Mouse (Mus musculus): ENCODE results near the gene Hist1h4i. TPM values are rescaled to one million over a fixed set of nuclear protein-coding genes. Genes with fewer than 3 reads are reported as not detected.
A peak's percentile ranks its signal among the peaks of the same experiment; 100 is the strongest.

Hist1h4i gene
- polyA plus RNA-seq, 1 experiment from 2014 or later: 14.5 TPM

- no peaks in the 10 kb centered on the region for H3K9me3 ChIP-seq (ENCODE audit: control insufficient read depth, low read length)
- 26% methylated on average over 8 of the region's 8 CpGs for WGBS
- ATAC-seq: no peak
These were observed 11.2 kb downstream of the Hist1h4i start for GRCm38 (mm10) chr13:22029928-22030327.

GRCm38 (mm10) chr13:22028673-22029460, 12.3 kb downstream of the Hist1h4i start:
- H3K4me1 ChIP-seq (replicated peaks; ENCODE audit: control insufficient read depth, insufficient read depth, low read length): peaks cover 7% of the 10 kb centered on the region
- H3K4me3 ChIP-seq (replicated peaks; ENCODE audit: low read length): peak overlapping the region; percentile 71
- H3K27me3 ChIP-seq (replicated peaks; ENCODE audit: control insufficient read depth, insufficient read depth, low read length): no peaks in the 10 kb centered on the region
- peak overlapping the region; percentile 79 for H3K4me2 ChIP-seq (ENCODE audit: low read length)
- H3K27ac ChIP-seq (ENCODE audit: low read length): peak overlapping the region; percentile 84
- under 1% methylated on average over 40 of the region's 40 CpGs for WGBS
- H3K9me3 ChIP-seq (ENCODE audit: control insufficient read depth, low read length): no peaks in the 10 kb centered on the region
- H3K9ac ChIP-seq (replicated peaks; ENCODE audit: low read depth, low read length): peak overlapping the region; percentile 76
- ATAC-seq: peak; percentile 74
- no peaks in the 10 kb centered on the region for H3K36me3 ChIP-seq (ENCODE audit: control insufficient read depth, insufficient read depth)

More at GRCm38 (mm10) chr13:22029928-22030327, 11.2 kb downstream of the Hist1h4i start:
- H3K9ac ChIP-seq (replicated peaks; ENCODE audit: low read depth, low read length): no peak overlapping the region
- H3K36me3 ChIP-seq (ENCODE audit: control insufficient read depth, insufficient read depth): no peaks in the 10 kb centered on the region
- no peak overlapping the region for H3K4me2 ChIP-seq (ENCODE audit: low read length)
- H3K27me3 ChIP-seq (replicated peaks; ENCODE audit: control insufficient read depth, insufficient read depth, low read length): no peaks in the 10 kb centered on the region
- no peak overlapping the region for H3K4me3 ChIP-seq (replicated peaks; ENCODE audit: low read length)
- H3K27ac ChIP-seq (ENCODE audit: low read length): no peak overlapping the region
- peaks cover 16% of the 10 kb centered on the region for H3K4me1 ChIP-seq (replicated peaks; ENCODE audit: control insufficient read depth, insufficient read depth, low read length)

- WGBS: 1% methylated on average over 35 of the region's 35 CpGs
- no peaks in the 10 kb centered on the region for H3K9me3 ChIP-seq (ENCODE audit: control insufficient read depth, low read length)
- peak overlapping the region; percentile 48 for H3K4me2 ChIP-seq (ENCODE audit: low read length)
- peak overlapping the region; percentile 47 for H3K4me3 ChIP-seq (replicated peaks; ENCODE audit: low read length)
- H3K9ac ChIP-seq (replicated peaks; ENCODE audit: low read depth, low read length): peak overlapping the region; percentile 41
- peak overlapping the region; percentile 24 for H3K27ac ChIP-seq (ENCODE audit: low read length)
- H3K27me3 ChIP-seq (replicated peaks; ENCODE audit: control insufficient read depth, insufficient read depth, low read length): 0 out of 2 replicates have a peak, but pooled peaks cover 2% of the 10 kb centered on the region
- ATAC-seq: peak; percentile 62
- H3K4me1 ChIP-seq (replicated peaks; ENCODE audit: control insufficient read depth, insufficient read depth, low read length): peaks cover 15% of the 10 kb centered on the region
- no peaks in the 10 kb centered on the region for H3K36me3 ChIP-seq (ENCODE audit: control insufficient read depth, insufficient read depth)
These were observed 14.8 kb downstream of the Hist1h4i start for GRCm38 (mm10) chr13:22026058-22027031.

GRCm38 (mm10) chr13:22022241-22022640, 18.9 kb downstream of the Hist1h4i start:
- Histone ChIP-seq H3K4me2 (ENCODE audit: low read length) (peak overlapping the region; percentile 50), H3K9ac (replicated peaks; ENCODE audit: low read depth, low read length) (no peak overlapping the region)

GRCm38 (mm10) chr13:22021581-22021980, 19.6 kb downstream of the Hist1h4i start:
- H3K36me3 ChIP-seq (ENCODE audit: control insufficient read depth, insufficient read depth): no peaks in the 10 kb centered on the region
- under 1% methylated on average over 11 of the region's 11 CpGs for WGBS
- H3K4me3 ChIP-seq (replicated peaks; ENCODE audit: low read length): peak overlapping the region; percentile 44
- no peak overlapping the region for H3K27ac ChIP-seq (ENCODE audit: low read length)
- peaks cover 22% of the 10 kb centered on the region for H3K4me1 ChIP-seq (replicated peaks; ENCODE audit: control insufficient read depth, insufficient read depth, low read length)
- peak overlapping the region; percentile 50 for H3K4me2 ChIP-seq (ENCODE audit: low read length)
- ATAC-seq: no peak
- no peak overlapping the region for H3K9ac ChIP-seq (replicated peaks; ENCODE audit: low read depth, low read length)
- H3K27me3 ChIP-seq (replicated peaks; ENCODE audit: control insufficient read depth, insufficient read depth, low read length): peaks cover 22% of the 10 kb centered on the region
- no peaks in the 10 kb centered on the region for H3K9me3 ChIP-seq (ENCODE audit: control insufficient read depth, low read length)

More at GRCm38 (mm10) chr13:22022241-22022640, 18.9 kb downstream of the Hist1h4i start:
- H3K27ac ChIP-seq (ENCODE audit: low read length): no peak overlapping the region
- H3K27me3 ChIP-seq (replicated peaks; ENCODE audit: control insufficient read depth, insufficient read depth, low read length): peaks cover 22% of the 10 kb centered on the region
- peaks cover 24% of the 10 kb centered on the region for H3K4me1 ChIP-seq (replicated peaks; ENCODE audit: control insufficient read depth, insufficient read depth, low read length)
- whole genome bisulfite sequencing: under 1% methylated on average over 9 of the region's 9 CpGs
- peak; percentile 71 for ATAC-seq
- no peaks in the 10 kb centered on the region for H3K9me3 ChIP-seq (ENCODE audit: control insufficient read depth, low read length)
- peak overlapping the region; percentile 44 for H3K4me3 ChIP-seq (replicated peaks; ENCODE audit: low read length)
- no peaks in the 10 kb centered on the region for H3K36me3 ChIP-seq (ENCODE audit: control insufficient read depth, insufficient read depth)

GRCm38 (mm10) chr13:22020901-22021339, 20.2 kb downstream of the Hist1h4i start:
- Histone ChIP-seq H3K4me2 (ENCODE audit: low read length) (peak overlapping the region; percentile 50), H3K9ac (replicated peaks; ENCODE audit: low read depth, low read length) (no peak overlapping the region), H3K27ac (ENCODE audit: low read length) (no peak overlapping the region), H3K4me3 (replicated peaks; ENCODE audit: low read length) (peak overlapping the region; percentile 44), H3K36me3 (ENCODE audit: control insufficient read depth, insufficient read depth) (no peaks in the 10 kb centered on the region), H3K9me3 (ENCODE audit: control insufficient read depth, low read length) (no peaks in the 10 kb centered on the region), H3K4me1 (replicated peaks; ENCODE audit: control insufficient read depth, insufficient read depth, low read length) (peaks cover 20% of the 10 kb centered on the region), H3K27me3 (replicated peaks; ENCODE audit: control insufficient read depth, insufficient read depth, low read length) (peaks cover 28% of the 10 kb centered on the region)
- peak; percentile 34; the same call in 1 of the 2 replicates for ATAC-seq
- under 1% methylated on average over 8 of the region's 8 CpGs for WGBS

- Histone ChIP-seq H3K4me2 (ENCODE audit: low read length) (peak overlapping the region; percentile 50), H3K4me1 (replicated peaks; ENCODE audit: control insufficient read depth, insufficient read depth, low read length) (peaks cover 20% of the 10 kb centered on the region), H3K27ac (ENCODE audit: low read length) (no peak overlapping the region), H3K27me3 (replicated peaks; ENCODE audit: control insufficient read depth, insufficient read depth, low read length) (peaks cover 33% of the 10 kb centered on the region), H3K4me3 (replicated peaks; ENCODE audit: low read length) (peak overlapping the region; percentile 39), H3K9ac (replicated peaks; ENCODE audit: low read depth, low read length) (no peak overlapping the region), H3K9me3 (ENCODE audit: control insufficient read depth, low read length) (peaks cover 3% of the 10 kb centered on the region; the same call in 1 of the 2 replicates), H3K36me3 (ENCODE audit: control insufficient read depth, insufficient read depth) (no peaks in the 10 kb centered on the region)
- WGBS: under 1% methylated on average over 44 of the region's 44 CpGs
- no peak for ATAC-seq
These were observed 21.0 kb downstream of the Hist1h4i start for GRCm38 (mm10) chr13:22019934-22020835.

Measured in forebrain, embryonic 16.5 days (tissue).